Mouse (Mus musculus): ENCODE measurements around the gene Barx1. TPM values are rescaled to one million over a fixed set of nuclear protein-coding genes. Genes with fewer than 3 reads are reported as not detected.

Gene Barx1
- polyA plus RNA-seq, 1 experiment, result 0.57 TPM

DNA sequence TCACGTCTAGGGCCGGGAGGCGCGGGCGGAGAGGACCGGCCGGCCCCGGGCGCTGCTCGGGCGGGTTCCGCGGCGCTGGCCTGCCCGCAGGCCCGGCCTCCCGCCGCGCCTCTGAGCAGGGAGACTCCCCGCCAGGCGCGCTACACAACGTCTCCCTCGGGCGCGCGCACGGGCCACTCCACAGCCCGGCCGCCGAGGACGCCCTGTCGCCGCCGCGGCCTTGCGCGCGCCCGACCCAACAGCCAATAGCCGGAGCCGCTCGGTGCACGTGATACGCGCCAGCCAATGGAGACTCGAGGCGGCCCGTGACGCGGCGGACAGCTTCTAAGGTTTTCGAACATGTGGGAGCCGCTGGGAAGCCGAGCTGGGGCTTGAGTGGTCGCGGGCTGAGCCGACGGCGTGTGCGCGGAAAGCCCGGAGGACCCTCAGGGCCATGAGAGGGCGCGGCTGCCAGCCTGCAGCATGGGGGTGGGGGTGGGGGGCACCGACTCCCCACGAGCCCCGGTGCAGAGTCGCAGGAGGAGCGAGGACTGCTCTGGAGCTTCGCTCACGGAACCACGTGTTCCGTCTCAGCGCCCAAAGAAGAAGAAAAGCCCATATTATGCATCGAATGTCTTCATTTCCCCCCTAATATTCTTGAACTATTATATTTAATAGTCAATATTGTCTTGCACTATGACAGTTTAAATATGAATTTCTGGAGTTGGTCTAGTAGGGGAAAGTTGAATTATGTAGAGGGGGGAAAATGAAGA, 37.2 kb upstream of the Barx1 start, which contains the start of gene Ptpdc1:
Gene Ptpdc1, minus strand, starts transcription at position 232 of the 752 bp plus-strand sequence.
- Histone ChIP-seq H3K9ac (ENCODE audit: low read depth, poor library complexity, severe bottlenecking) (peak within 1 kb of the TSS; percentile 76), H3K4me1 (ENCODE audit: control insufficient read depth, insufficient read depth, low read length) (no peaks in the 10 kb centered on the region), H3K9me3 (replicated peaks; ENCODE audit: control insufficient read depth, insufficient read depth, low read length, poor library complexity, severe bottlenecking) (peaks cover 5% of the 10 kb centered on the region; the same call in 1 of the 2 replicates), H3K36me3 (ENCODE audit: control insufficient read depth, insufficient read depth, low read length, poor library complexity, severe bottlenecking) (no peaks in the 10 kb centered on the region), H3K4me3 (ENCODE audit: low read depth, low read length) (peak within 1 kb of the TSS; percentile 69), H3K27me3 (ENCODE audit: control insufficient read depth, insufficient read depth, low read length, poor library complexity, severe bottlenecking) (peaks cover 9% of the 10 kb centered on the region), H3K27ac (ENCODE audit: insufficient read depth, low read length) (no peak within 1 kb of the TSS)
- TF ChIP-seq EP300 (IDR thresholded peaks at IDR 0.05; ENCODE audit: insufficient read depth, low read depth, low read length) (no peak), POLR2A (IDR thresholded peaks at IDR 0.05; ENCODE audit: insufficient read depth, low read length) (no peak), CTCF (IDR thresholded peaks at IDR 0.05; ENCODE audit: low read depth, low read length) (no peak)

DNA sequence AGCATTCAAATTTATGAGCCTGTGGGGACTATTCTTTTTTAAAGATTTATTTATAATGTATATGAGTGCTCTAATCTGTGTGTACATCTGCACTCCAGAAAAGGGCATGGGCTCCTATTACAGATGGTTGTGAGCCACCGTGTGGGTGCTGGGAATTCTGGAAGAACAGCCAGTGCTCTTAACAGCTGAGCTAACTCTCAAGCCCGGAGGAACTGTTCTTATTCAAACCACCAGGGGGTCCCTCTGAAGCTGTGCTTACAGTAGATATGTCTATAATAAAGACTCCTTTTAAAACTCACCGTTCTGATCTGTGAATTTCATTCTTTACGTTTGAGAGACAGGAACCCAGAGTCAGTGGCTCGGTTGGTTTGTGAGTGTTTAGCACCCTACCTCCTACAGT, 31.1 kb upstream of the Barx1 start:
- H3K27ac ChIP-seq (ENCODE audit: insufficient read depth, low read length), result no peak overlapping the region
- H3K9ac ChIP-seq (ENCODE audit: low read depth, poor library complexity, severe bottlenecking), result no peak overlapping the region
- H3K27me3 ChIP-seq (ENCODE audit: control insufficient read depth, insufficient read depth, low read length, poor library complexity, severe bottlenecking), result no peaks in the 10 kb centered on the region; the same call in 1 of the 2 replicates
- H3K4me1 ChIP-seq (ENCODE audit: control insufficient read depth, insufficient read depth, low read length), result no peaks in the 10 kb centered on the region
- TF ChIP-seq CTCF (IDR thresholded peaks at IDR 0.05; ENCODE audit: low read depth, low read length), result no peak
- TF ChIP-seq EP300 (IDR thresholded peaks at IDR 0.05; ENCODE audit: insufficient read depth, low read depth, low read length), result no peak
- no peak for TF ChIP-seq POLR2A (IDR thresholded peaks at IDR 0.05; ENCODE audit: insufficient read depth, low read length)
- H3K9me3 ChIP-seq (replicated peaks; ENCODE audit: control insufficient read depth, insufficient read depth, low read length, poor library complexity, severe bottlenecking), result no peaks in the 10 kb centered on the region
- H3K4me3 ChIP-seq (ENCODE audit: low read depth, low read length), result no peak overlapping the region
- H3K36me3 ChIP-seq (ENCODE audit: control insufficient read depth, insufficient read depth, low read length, poor library complexity, severe bottlenecking), result no peaks in the 10 kb centered on the region

DNA sequence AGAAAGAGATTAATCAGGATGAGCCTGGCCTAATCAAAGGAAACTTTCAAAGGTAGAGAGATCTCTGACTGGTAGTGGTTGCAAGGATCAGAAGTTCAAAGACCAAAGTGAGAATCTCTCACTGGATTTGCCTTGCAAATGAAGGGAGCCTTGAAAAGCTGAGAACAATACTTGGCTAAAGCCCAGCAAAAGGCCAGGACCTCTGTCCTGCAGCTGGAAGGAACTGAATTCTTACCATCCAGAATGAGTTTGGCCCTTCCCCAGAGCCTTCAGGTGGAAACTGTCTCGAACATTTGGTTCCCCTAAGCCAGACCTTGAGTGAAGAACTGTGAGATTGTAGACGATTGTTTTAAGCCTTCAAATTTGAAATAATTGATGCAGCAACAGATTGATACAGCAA, 25.1 kb upstream of the Barx1 start:
- H3K9me3 ChIP-seq (replicated peaks; ENCODE audit: control insufficient read depth, insufficient read depth, low read length, poor library complexity, severe bottlenecking), result no peaks in the 10 kb centered on the region
- no peak overlapping the region for H3K9ac ChIP-seq (ENCODE audit: low read depth, poor library complexity, severe bottlenecking)
- no peaks in the 10 kb centered on the region; the same call in 1 of the 2 replicates for H3K27me3 ChIP-seq (ENCODE audit: control insufficient read depth, insufficient read depth, low read length, poor library complexity, severe bottlenecking)
- no peak overlapping the region for H3K27ac ChIP-seq (ENCODE audit: insufficient read depth, low read length)
- H3K4me3 ChIP-seq (ENCODE audit: low read depth, low read length), result no peak overlapping the region
- TF ChIP-seq CTCF (IDR thresholded peaks at IDR 0.05; ENCODE audit: low read depth, low read length), result no peak
- no peak for TF ChIP-seq EP300 (IDR thresholded peaks at IDR 0.05; ENCODE audit: insufficient read depth, low read depth, low read length)
- no peak for TF ChIP-seq POLR2A (IDR thresholded peaks at IDR 0.05; ENCODE audit: insufficient read depth, low read length)
- H3K36me3 ChIP-seq (ENCODE audit: control insufficient read depth, insufficient read depth, low read length, poor library complexity, severe bottlenecking), result no peaks in the 10 kb centered on the region
- no peaks in the 10 kb centered on the region for H3K4me1 ChIP-seq (ENCODE audit: control insufficient read depth, insufficient read depth, low read length)

DNA sequence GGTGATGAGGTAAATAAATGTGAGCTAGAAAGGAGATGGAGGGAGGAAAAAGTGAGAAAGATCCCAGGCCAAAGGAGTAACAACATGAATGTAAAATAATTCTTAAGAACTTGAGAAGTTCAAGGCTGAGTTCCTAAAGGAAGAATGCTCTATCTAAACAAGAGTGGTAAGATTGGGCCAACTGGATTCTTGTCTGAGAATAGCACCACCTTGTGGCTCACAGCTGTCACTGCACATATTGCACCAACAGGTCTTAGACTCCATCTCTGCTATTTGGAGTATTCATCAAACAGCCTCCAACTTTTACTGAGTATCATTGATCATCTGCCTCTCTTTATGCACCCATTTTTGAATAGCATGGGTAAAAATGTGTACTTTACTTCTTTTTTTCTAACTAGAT, 23.2 kb upstream of the Barx1 start:
- Histone ChIP-seq H3K36me3 (ENCODE audit: control insufficient read depth, insufficient read depth, low read length, poor library complexity, severe bottlenecking) (no peaks in the 10 kb centered on the region), H3K4me3 (ENCODE audit: low read depth, low read length) (no peak overlapping the region), H3K4me1 (ENCODE audit: control insufficient read depth, insufficient read depth, low read length) (no peaks in the 10 kb centered on the region), H3K27me3 (ENCODE audit: control insufficient read depth, insufficient read depth, low read length, poor library complexity, severe bottlenecking) (no peaks in the 10 kb centered on the region; the same call in 1 of the 2 replicates), H3K9me3 (replicated peaks; ENCODE audit: control insufficient read depth, insufficient read depth, low read length, poor library complexity, severe bottlenecking) (no peaks in the 10 kb centered on the region), H3K9ac (ENCODE audit: low read depth, poor library complexity, severe bottlenecking) (no peak overlapping the region), H3K27ac (ENCODE audit: insufficient read depth, low read length) (no peak overlapping the region)
- TF ChIP-seq EP300 (IDR thresholded peaks at IDR 0.05; ENCODE audit: insufficient read depth, low read depth, low read length), result no peak
- peak; percentile 29 for TF ChIP-seq CTCF (IDR thresholded peaks at IDR 0.05; ENCODE audit: low read depth, low read length)

DNA sequence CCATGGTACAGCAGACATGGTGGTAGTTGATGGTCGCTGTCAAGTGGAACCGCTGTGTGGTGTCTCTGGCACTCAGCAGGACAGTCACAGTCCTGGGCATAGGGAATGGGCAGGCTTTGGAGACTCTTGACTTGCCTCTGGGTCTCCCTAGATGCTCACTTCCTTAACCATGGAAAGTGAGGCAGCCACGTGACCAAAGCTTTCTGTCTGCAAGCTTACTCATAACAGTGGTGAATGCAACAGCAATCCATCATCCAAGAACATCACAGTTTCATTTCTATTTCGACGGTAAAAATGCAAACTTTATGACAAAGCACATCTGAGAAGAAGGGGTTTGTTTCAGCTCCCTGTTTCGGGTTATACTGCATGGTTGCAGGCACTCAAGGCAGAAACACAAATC, 19.7 kb upstream of the Barx1 start:
- Histone ChIP-seq H3K9ac (ENCODE audit: low read depth, poor library complexity, severe bottlenecking) (no peak overlapping the region), H3K36me3 (ENCODE audit: control insufficient read depth, insufficient read depth, low read length, poor library complexity, severe bottlenecking) (no peaks in the 10 kb centered on the region), H3K9me3 (replicated peaks; ENCODE audit: control insufficient read depth, insufficient read depth, low read length, poor library complexity, severe bottlenecking) (no peaks in the 10 kb centered on the region), H3K4me1 (ENCODE audit: control insufficient read depth, insufficient read depth, low read length) (no peaks in the 10 kb centered on the region), H3K4me3 (ENCODE audit: low read depth, low read length) (no peak overlapping the region), H3K27ac (ENCODE audit: insufficient read depth, low read length) (no peak overlapping the region), H3K27me3 (ENCODE audit: control insufficient read depth, insufficient read depth, low read length, poor library complexity, severe bottlenecking) (no peaks in the 10 kb centered on the region)
- no peak for TF ChIP-seq CTCF (IDR thresholded peaks at IDR 0.05; ENCODE audit: low read depth, low read length)
- no peak for TF ChIP-seq POLR2A (IDR thresholded peaks at IDR 0.05; ENCODE audit: insufficient read depth, low read length)
- TF ChIP-seq EP300 (IDR thresholded peaks at IDR 0.05; ENCODE audit: insufficient read depth, low read depth, low read length), result no peak

DNA sequence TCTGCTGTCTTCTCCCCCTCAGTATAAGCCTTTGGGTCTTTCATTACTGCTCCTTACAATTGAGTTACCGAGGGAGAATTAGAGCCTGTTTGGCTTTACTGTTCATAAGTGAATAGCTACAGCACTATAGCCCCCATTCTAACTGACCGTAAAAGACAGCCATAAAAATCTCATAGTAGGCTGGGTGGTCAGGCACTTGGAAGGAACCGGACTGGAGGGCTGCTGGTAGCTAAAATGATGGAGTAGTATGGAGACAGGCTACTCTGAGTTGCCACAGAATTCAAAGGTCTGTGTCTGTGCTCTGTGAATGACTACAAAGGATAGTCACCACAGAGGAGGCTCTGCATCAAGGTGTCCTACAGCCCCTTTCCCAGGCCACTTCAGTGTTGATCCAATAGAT, 18.8 kb upstream of the Barx1 start:
- no peaks in the 10 kb centered on the region for H3K9me3 ChIP-seq (replicated peaks; ENCODE audit: control insufficient read depth, insufficient read depth, low read length, poor library complexity, severe bottlenecking)
- no peaks in the 10 kb centered on the region for H3K27me3 ChIP-seq (ENCODE audit: control insufficient read depth, insufficient read depth, low read length, poor library complexity, severe bottlenecking)
- H3K4me3 ChIP-seq (ENCODE audit: low read depth, low read length), result no peak overlapping the region
- no peak overlapping the region for H3K9ac ChIP-seq (ENCODE audit: low read depth, poor library complexity, severe bottlenecking)
- TF ChIP-seq POLR2A (IDR thresholded peaks at IDR 0.05; ENCODE audit: insufficient read depth, low read length) (no peak), EP300 (IDR thresholded peaks at IDR 0.05; ENCODE audit: insufficient read depth, low read depth, low read length) (no peak), CTCF (IDR thresholded peaks at IDR 0.05; ENCODE audit: low read depth, low read length) (no peak)
- H3K36me3 ChIP-seq (ENCODE audit: control insufficient read depth, insufficient read depth, low read length, poor library complexity, severe bottlenecking), result no peaks in the 10 kb centered on the region
- H3K27ac ChIP-seq (ENCODE audit: insufficient read depth, low read length), result no peak overlapping the region
- H3K4me1 ChIP-seq (ENCODE audit: control insufficient read depth, insufficient read depth, low read length), result no peaks in the 10 kb centered on the region

All from ES-Bruce4 (cell line).